Mouse (Mus musculus): ENCODE results near the gene Ucma.
A peak's percentile ranks its signal among the peaks of the same experiment; 100 is the strongest.

Gene Ucma

DNA sequence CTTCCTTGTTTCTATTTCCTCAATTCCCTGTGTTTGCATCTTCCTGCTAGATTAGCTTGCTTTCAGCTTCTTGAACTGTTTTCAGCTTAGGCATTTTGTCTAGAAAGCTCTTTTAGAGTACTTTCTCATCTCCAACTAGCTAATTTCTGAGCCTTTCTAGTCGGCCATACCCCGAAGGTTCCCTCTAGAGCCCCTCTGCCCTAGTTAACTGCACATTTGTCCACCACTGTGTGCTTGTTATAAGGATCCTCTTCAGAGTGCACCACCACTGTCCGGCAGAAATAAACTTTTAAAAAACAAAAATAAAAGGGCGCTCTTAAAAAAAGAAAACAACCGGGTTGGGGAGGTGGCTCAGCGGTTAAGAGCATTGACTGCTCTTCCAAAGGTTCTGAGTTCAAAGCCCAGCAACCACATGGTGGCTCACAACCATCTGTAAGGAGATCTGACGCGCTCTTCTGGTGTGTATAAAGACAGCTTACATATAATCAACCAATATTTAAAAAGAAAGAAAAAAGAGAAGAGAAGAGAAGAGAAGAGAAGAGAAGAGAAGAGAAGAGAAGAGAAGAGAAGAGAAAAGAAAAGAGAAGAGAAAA, 36.1 kb downstream of the Ucma start:
- DNase-seq = no peak

DNA sequence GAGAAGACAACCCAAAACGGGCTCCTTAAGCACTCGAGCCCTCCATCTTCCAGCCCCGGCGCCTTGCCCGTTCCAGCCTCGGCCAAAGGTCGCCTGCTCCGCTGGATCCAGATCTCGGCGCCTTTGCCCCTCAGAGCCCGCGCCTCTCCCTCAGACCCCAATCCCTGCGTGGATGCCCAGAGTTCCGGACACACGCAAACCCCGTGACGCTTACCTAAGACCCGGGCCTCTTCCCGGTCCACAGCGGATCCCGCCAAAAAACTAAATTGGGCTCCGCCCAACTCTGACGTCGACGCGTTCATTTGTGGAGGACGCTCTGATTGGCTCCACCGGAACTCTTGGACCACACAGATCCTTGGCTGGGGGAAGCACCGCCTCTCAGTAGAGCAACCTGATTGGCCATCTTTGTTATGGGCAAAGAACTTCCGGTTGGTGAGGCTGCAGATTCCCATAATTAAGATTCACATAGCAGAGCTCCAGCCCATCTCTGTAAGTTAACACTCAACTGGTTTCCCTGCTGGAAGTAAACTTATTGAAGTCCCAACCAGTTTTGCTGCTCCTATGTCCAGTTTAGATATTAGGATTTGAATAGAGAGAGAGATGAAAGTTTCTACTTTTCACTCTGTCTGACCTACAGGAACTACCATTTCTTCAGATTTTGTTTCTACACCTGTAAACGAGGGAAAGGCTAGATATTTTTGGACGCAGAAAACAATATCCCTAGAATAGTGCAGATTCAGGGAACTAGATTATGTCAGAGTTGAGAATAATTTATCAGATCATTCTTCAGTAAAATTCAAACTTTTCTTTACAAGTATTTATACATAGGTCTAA, 36.8 kb downstream of the Ucma start, which contains the start of gene Mcm10:
TSS of gene Mcm10 (minus strand) at position 301 of the 834 bp plus-strand sequence.
- DNase-seq = peak; percentile 93

DNA sequence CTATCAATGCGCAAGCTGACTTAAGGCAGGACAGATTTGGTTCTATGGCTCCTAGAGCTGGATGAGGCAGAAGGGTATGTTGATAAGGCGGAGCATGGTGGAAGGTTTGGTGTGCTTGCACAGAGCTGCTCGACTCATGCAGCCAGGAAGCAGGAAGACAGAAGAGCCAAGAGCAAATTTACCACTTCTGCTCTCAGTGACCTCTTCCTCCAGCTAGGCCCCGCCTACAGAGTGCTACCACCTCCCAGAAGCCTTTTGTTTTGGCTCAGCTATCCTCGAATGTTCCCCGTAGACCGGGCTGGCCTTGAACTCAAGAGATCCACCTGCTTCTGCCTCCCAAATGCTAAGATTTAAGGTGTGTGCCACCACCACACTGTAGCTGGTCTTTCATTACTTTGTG, 38.7 kb downstream of the Ucma start:
- no peak for DNase-seq

DNA sequence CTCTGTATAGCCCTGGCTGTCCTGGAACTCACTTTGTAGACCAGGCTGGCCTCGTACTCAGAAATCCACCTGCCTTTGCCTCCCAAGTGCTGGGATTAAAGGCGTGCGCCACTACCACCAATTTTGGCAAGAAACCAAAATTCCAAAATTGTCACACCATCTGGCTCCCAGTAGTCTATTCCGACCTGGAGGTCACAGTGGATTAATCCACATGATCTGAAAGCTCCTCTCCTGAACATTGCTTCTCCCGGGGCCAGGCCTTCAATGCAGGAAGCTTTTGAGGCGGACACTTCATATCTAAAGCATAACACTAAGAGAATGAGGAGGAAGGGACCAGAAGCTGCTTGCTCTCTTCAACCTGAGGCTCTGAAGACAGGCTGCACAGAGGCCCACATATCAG, 39.6 kb downstream of the Ucma start:
- no peak for DNase-seq

DNA sequence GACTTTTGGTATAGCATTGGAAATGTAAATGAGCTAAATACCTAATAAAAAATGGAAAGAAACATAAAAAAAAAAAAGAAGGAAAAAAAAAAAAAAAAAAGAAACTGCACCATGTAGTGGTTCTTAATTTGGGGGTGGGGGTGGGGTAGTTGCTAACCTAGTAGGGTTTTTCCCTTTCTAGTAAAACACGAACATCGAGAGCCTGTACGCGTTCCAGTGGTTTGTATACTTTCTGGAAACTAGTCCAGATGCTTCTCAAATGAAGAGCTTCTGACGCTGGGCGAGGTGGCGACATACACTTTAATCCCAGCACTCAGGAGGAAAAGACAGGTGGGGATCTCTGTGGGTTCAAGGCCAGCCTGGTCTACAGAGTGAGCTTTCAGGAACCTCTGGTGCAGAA, 41.0 kb downstream of the Ucma start:
- no peak for DNase-seq

DNA sequence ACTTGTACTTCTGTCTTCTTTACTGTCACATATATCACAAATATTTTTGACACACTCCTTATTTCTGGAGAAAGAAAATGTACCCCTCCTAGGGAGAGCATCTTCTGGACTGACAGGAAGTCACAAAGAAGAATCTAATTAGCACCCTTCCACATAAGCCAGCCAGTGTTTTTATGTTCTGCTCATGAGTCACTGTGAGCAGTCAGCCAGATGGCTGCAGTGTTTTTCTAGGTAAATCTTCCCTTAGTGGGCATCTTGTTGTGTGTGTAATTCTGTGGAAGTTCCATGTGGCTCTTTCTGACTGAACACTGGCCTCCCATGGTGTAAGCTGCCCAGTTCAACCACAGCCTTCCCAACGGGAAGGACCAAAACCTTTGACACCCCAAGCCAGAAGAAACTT, 43.8 kb downstream of the Ucma start:
- no peak for DNase-seq

DNA sequence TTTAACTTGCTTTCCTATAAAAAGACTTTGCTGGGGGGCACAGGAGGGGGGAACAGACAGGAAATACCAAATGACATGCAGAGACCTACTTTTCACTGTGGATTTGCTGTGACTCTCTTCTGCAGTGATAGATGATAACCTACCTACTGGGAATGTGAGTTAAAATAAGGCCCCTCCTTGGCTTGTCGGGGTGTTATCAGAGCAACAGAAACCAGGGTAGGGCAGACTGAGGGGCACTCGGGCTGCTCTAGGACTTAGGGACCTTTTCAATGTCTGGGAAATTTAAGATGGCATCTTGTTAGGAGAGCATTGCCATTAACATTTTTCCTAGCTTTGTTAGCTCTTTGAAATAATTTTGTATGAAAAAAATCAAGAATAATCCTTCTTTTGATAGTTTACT, 47.4 kb downstream of the Ucma start:
- DNase-seq = no peak

DNA sequence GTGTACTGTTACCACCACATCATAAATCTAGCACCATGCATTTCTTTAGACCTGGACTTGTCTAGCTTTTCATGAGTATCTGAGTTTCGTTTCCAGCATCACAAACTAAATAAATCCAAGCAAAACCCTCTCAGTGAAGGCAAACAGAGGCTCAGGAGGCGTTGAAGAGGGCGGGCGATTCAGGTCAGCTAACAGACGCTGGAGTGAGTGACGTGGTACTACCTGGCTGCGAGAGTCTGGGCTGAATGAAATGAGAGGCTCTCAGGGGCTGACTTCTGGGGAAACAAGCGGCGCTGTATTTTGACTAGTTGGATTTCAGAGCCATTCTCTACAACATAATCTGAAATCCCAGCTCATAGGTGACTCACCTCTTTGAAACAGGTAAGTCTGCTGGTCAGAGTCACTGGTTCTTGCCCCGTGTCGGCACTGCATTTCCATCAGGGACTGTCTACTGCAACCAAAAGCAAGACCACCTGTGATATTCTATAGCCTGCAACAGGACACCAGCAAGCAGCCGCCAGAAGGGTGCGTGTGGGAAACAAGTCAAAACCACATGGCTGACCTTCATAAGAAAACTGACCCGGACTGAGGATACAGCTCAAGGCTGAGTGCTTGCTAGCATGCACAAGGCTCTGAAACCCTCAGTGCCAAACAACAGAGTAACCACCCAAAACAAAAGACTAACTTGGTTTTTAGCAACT, 47.9 kb downstream of the Ucma start:
- no peak for DNase-seq

DNA sequence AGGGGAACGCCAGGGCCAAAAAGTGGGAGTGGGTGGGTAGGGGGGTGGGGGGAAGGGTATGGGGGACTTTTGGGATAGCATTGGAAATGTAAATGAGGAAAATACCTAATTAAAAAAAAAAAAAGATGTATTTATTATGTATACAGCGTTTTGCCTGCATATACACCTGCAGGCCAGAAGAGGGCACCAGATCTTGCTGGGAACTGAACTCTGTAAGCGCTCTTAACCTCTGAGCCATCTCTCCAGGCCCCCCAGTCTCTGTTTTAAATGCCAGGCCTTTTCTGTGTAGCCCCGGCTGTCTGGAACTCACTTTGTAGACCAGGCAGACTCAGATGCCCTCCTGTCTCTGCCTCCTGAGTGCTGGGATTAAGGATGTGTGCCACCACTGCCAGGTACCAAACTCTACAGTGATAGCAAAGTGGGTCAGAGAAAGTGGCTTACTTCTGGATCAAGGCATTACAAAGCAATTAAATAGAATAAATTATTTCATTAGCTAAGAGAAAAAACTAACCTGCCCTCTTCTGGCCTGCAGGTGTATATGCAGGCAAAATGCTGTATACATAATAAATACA, 49.3 kb downstream of the Ucma start:
- no peak for DNase-seq

DNA sequence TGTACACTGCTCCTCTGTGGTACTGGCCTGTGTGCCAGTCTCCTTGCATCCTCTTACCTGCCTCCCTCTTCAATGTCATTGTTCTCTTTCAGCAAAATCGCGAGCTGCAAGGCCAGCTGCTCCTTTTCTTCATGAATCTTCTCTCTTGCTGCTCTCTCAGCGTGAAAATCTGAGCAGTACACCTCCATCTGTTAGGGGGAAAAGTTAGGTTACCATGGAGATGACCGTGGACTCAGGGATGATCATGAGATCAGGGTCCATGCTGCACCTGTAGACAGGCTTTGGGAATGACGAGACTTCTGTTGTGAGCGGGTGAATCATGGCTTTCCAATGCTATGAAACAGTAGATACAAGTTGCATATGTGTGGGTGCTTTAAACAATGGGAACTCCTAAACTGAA, 51.1 kb downstream of the Ucma start:
- DNase-seq = no peak

DNA sequence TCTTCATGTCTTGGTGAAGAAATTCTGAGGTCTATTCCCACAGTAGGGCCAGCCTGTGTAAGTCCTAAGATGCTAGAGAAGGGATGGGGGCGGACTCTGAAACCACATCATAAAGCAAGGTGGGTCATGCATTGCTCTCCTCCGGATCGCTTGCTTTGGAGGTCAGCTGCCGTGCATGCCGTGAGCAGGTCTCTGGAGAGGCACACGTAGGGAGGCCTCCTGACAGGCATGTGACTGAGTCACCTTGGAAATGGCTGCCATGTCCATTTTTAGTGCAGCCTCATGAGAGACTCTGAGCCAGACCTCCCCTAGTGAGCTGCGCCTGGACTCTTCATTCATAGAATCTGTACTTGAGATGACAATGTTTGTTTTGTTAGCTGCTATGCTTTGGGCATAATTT, 52.1 kb downstream of the Ucma start:
- no peak for DNase-seq

DNA sequence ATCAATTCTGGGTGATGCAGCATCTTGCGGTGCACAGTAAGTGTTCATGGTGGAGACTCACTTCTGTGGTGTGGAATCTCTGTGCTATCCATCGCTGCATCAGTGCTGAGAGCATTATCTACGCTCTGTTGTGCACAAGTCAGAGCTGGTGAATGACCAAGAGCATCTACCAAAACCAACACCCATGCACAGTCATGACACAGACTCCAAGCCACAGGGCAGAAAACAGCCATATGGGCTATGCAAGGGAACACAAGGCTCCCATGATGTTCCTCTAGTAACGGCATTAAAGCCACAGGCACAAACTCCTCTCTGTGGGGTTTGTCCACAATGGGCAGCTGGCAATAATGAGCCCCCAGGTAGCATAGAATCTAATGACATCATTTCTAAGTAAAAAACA, 53.9 kb downstream of the Ucma start:
- DNase-seq = no peak

DNA sequence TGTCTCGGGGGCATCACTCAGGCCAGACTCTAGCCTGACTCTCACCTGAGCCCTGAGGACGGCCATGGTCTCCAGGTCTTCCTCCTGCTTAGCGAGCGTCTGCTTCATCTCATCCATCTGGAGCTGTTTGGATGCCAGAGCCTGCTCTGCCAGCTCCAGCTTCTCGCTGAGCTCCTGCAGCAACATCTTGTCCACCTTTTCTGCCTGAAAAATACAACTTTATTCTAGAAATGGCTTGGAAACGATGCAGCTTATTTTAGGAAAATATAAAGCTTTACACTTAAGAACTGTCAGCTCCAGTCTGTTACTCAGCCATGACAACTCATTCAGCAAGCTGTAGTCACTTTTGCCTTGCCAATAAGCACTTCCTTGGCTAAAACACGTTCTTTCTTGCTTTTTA, 55.3 kb downstream of the Ucma start:
- no peak for DNase-seq

DNA sequence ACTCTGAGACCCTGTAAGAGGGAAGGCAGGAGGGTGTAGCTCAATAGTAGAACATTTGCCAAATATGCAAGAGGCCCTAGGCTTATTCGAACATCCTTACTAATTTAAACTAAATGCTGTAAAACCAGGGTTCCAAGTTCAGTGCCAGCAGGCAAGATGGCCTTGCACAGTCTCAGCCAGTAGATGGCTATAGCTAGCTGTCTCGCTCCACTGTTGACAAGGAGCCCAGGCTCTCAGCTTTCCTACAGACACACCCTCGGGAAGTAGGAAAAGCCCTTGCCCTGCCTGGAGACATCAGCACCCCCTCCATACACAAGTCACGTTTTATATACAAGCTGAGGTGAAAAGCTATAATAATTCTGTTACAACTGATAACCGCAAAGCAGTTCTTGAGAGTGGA, 56.7 kb downstream of the Ucma start:
- DNase-seq = no peak

DNA sequence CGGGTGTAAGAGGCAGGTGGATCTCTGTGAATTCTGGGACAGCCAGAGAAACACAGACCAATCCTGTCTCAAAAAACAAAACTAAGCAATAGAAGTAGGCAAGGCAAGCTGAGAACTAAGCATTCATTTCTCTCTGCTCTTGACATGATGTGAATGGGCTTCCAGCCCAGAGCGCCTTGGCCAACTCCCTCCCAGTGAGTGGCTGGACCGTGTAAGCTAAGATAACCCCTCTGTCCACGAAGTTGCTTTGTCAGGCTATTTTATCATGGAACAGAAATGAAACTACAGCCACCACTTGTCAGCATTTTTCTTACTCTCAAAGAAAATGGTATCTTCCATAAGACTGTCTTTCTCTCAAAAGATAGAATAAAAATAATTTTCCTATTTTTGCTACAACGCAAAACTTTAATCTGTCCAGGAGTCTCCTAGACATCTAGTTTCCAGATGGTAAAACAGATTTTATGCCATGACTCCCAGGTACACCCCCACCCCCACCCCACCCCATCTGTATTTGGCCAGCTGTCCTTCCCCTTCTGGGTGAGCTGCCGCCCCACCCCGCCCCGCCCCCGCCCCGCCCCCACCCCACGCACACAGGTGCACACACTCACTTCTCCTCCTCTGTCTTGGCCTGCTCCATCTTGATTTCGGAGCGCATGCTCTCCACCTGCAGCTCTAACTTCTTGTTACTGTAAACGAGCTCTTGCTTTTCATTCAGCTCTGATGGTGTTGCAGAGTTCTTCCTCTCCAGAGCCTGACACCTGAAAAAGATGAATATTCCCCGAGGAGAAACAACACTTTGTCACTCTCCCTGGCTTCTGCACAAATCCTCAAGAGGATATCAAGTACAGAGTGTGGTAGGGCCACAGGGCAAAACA, 57.9 kb downstream of the Ucma start:
- no peak for DNase-seq

DNA sequence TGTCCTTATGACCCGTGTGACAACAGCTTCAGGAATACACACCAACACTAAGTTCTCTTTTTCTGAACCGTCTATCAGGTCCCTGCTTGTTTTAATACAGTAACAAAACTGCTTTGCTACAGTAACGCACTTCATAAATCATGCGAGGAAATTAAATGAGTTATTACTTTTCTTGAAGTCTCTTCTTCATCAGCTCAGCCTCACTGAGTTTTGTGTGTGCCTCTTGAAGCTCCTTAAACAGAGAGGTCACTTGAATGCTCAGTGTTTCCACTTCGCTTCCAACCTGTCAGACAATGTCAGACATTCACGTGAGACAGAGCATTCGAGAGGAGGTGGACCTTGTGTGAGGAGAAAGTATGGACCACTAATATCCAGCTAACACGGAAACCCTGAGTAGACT, 58.9 kb downstream of the Ucma start:
- DNase-seq = no peak

DNA sequence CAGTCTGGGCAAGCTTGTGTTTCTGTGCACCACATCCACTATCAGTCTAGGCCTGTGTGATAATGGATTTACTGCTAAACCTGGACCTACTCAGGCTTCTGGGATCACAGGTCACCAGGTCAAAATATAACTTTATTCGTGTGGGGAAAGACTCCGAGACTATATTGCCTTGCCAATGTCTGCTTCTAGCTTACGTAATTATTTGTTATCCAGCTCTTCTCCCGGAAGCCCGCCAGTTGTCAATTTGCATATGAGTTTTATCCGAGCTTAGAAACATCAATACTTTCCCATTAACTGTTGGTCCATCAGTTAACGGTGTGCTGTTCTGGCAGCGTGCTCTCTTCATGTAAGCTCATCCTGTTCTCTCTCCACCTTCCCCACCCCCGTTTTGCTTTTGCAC, 59.3 kb downstream of the Ucma start:
- no peak for DNase-seq

Data from kidney, adult 11 months (tissue).